Mouse (Mus musculus): ENCODE measurements around the gene Snx3. TPM values are rescaled to one million over a fixed set of nuclear protein-coding genes. Genes with fewer than 3 reads are reported as not detected.

Snx3 gene
- 104 and 213 TPM in 2 replicates for polyA plus RNA-seq (2012; rRNA removed)

DNA sequence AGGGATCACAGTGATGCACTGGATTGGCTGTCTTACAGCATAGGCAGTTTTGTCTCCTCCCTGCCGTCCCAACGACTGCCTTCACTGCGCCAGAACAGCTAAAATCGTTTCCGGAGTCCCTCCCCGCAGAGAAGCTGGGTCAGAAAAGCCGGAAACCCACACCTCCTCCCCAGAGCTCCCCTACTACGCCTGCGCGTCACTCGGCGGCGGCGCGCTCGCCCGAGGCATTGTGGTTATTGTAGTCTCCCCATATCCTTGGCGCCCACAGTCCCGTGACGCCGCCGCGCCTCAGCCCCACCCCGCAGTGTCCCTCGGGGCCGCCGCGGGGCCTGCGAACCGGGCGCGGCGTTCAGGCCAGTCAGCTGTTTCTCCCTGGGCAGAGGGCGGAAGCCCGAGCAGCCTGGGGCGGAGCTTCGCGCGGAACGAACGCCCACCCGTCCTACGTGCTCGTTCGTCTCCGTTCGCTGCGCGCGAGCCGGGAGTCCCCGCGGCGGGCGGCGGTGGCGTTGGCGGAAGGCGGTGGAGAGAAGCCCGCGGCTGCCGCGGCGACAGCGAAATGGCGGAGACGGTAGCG, at the start of gene Snx3:
TSS of gene Snx3 (plus strand) at position 256 of the 574 bp plus-strand sequence.
- Histone ChIP-seq H3K4me3 (ENCODE audit: low read depth, low read length) (peak within 1 kb of the TSS; percentile 94), H3K36me3 (ENCODE audit: control insufficient read depth, insufficient read depth, low read length) (peaks cover 2% of the 10 kb centered on the region; the same call in 1 of the 2 replicates), H3K27me3 (ENCODE audit: control insufficient read depth, insufficient read depth, low read length) (no peaks in the 10 kb centered on the region), H3K27ac (ENCODE audit: insufficient read depth, low read depth, low read length) (peak within 1 kb of the TSS; percentile 92), H3K4me1 (ENCODE audit: control insufficient read depth, insufficient read depth, insufficient read length, low read length) (no peaks in the 10 kb centered on the region)
- TF ChIP-seq CTCF (IDR thresholded peaks at IDR 0.05; ENCODE audit: extremely low read depth, insufficient read length, insufficient replicate concordance, low read depth, low read length): no peak
- TF ChIP-seq POLR2A (IDR thresholded peaks at IDR 0.05; ENCODE audit: low read depth, low read length): peak; percentile 74
- WGBS: under 1% methylated on average over 68 of the region's 68 CpGs

DNA sequence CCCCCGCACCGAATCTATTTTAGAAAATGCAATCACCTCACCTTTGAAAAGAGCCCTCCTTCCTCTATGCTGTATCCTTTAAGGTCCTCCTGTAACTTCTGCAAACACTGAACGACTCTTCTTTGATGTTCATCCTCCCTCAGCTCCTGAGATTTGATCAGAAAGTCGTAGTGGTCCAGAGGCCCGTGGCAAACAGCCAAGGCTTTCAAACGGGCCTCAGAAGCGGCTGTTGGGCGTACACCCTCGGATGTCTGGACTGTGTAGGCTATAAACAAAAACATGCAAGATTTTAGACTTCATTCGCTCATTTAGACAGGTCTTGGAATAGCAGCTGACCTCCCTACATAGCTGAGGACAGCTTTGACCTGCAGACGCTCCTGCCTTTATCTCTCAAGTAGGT, 47.6 kb upstream of the Snx3 start:
- H3K4me3 ChIP-seq (ENCODE audit: low read depth, low read length): no peak overlapping the region
- TF ChIP-seq CTCF (IDR thresholded peaks at IDR 0.05; ENCODE audit: extremely low read depth, insufficient read length, insufficient replicate concordance, low read depth, low read length) (no peak), POLR2A (IDR thresholded peaks at IDR 0.05; ENCODE audit: low read depth, low read length) (no peak)
- no peaks in the 10 kb centered on the region for H3K27me3 ChIP-seq (ENCODE audit: control insufficient read depth, insufficient read depth, low read length)
- peaks cover 7% of the 10 kb centered on the region; the same call in 1 of the 2 replicates for H3K4me1 ChIP-seq (ENCODE audit: control insufficient read depth, insufficient read depth, insufficient read length, low read length)
- no peak overlapping the region for H3K27ac ChIP-seq (ENCODE audit: insufficient read depth, low read depth, low read length)
- WGBS: 68% methylated on average over 11 of the region's 11 CpGs
- peaks cover 9% of the 10 kb centered on the region for H3K36me3 ChIP-seq (ENCODE audit: control insufficient read depth, insufficient read depth, low read length)

DNA sequence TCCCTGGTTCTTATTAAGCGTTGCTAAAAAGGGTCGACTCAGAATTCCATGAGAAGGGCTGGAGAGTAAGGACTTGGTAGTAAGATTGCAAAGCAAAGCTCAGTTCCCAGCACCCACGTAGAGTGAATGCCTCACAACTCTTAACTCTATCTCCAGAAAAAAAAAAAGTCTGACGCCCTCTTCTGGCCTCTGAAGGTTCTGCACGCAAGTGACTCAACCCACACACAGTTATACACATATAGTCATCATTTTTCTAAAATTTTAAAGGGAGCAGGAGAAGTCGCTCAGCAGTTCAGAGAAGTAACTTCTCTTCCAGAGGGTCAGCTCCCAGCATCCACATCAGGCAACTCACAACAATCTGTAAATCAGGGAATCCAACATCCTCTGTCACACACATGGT, 47.1 kb upstream of the Snx3 start:
- no peak overlapping the region for H3K4me3 ChIP-seq (ENCODE audit: low read depth, low read length)
- peaks cover 7% of the 10 kb centered on the region; the same call in 1 of the 2 replicates for H3K4me1 ChIP-seq (ENCODE audit: control insufficient read depth, insufficient read depth, insufficient read length, low read length)
- TF ChIP-seq CTCF (IDR thresholded peaks at IDR 0.05; ENCODE audit: extremely low read depth, insufficient read length, insufficient replicate concordance, low read depth, low read length) (no peak), POLR2A (IDR thresholded peaks at IDR 0.05; ENCODE audit: low read depth, low read length) (no peak)
- peaks cover 9% of the 10 kb centered on the region for H3K36me3 ChIP-seq (ENCODE audit: control insufficient read depth, insufficient read depth, low read length)
- H3K27ac ChIP-seq (ENCODE audit: insufficient read depth, low read depth, low read length): no peak overlapping the region
- H3K27me3 ChIP-seq (ENCODE audit: control insufficient read depth, insufficient read depth, low read length): no peaks in the 10 kb centered on the region
- WGBS: 86% methylated on average over 6 of the region's 6 CpGs

DNA sequence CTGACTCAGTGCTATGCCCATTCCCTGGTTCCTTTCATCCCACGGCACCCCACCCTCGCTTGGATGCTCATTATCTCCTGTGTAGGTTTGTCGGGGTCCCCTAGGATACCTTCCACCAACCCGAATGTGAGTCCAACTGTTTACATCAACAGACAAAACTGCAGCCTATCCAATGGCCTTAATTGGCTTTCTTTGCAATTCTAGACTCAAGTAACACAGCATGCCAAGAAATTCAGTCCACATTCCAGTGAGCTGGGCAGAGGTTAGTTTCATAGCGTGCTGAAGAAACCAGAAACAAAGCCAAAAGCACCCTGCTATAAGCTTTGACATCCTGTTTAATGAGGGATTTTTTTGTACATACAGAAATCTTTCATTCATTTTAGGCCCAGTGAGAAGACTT, 45.8 kb upstream of the Snx3 start:
- H3K4me1 ChIP-seq (ENCODE audit: control insufficient read depth, insufficient read depth, insufficient read length, low read length): peaks cover 7% of the 10 kb centered on the region; the same call in 1 of the 2 replicates
- H3K36me3 ChIP-seq (ENCODE audit: control insufficient read depth, insufficient read depth, low read length): peaks cover 7% of the 10 kb centered on the region
- H3K4me3 ChIP-seq (ENCODE audit: low read depth, low read length): no peak overlapping the region
- H3K27me3 ChIP-seq (ENCODE audit: control insufficient read depth, insufficient read depth, low read length): no peaks in the 10 kb centered on the region
- 84% methylated on average over 5 of the region's 5 CpGs for WGBS
- H3K27ac ChIP-seq (ENCODE audit: insufficient read depth, low read depth, low read length): no peak overlapping the region
- TF ChIP-seq CTCF (IDR thresholded peaks at IDR 0.05; ENCODE audit: extremely low read depth, insufficient read length, insufficient replicate concordance, low read depth, low read length): no peak
- TF ChIP-seq POLR2A (IDR thresholded peaks at IDR 0.05; ENCODE audit: low read depth, low read length): no peak

DNA sequence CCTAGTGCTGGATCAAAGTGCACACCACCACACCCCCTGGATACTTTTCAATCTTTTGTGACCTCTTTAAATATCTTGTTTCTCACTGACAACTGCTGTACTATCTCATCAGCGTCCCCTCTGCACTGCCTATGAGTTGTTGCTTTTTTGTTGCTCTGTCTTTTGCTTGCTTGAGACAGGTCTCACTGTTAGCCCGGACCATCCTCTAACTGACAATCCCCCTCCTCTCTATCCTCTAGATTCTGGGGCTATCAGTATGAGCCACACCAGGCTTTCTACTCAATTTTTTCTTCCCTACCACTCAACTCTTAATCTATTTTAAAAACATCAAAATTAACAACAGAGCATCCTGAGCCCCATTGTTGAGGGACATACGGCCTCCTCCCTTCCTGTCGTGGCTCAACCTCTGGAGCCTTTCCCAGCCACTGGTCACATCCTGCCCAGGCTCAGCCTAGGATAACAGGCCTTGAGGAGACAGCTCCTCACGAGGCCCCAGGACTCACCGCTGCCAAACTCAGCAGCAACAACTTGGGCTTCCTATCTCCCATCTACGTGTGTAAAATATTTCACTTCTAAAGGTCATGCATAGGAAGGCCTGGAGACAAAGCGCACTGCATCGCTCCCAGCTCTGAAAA, 44.2 kb upstream of the Snx3 start:
- no peak for TF ChIP-seq POLR2A (IDR thresholded peaks at IDR 0.05; ENCODE audit: low read depth, low read length)
- TF ChIP-seq CTCF (IDR thresholded peaks at IDR 0.05; ENCODE audit: extremely low read depth, insufficient read length, insufficient replicate concordance, low read depth, low read length): no peak
- 70% methylated on average over 9 of the region's 9 CpGs for WGBS
- H3K27ac ChIP-seq (ENCODE audit: insufficient read depth, low read depth, low read length): peak overlapping the region; percentile 48; the same call in 1 of the 2 replicates
- H3K4me1 ChIP-seq (ENCODE audit: control insufficient read depth, insufficient read depth, insufficient read length, low read length): peaks cover 7% of the 10 kb centered on the region; the same call in 1 of the 2 replicates
- no peaks in the 10 kb centered on the region for H3K27me3 ChIP-seq (ENCODE audit: control insufficient read depth, insufficient read depth, low read length)
- peaks cover 6% of the 10 kb centered on the region for H3K36me3 ChIP-seq (ENCODE audit: control insufficient read depth, insufficient read depth, low read length)
- H3K4me3 ChIP-seq (ENCODE audit: low read depth, low read length): no peak overlapping the region

DNA sequence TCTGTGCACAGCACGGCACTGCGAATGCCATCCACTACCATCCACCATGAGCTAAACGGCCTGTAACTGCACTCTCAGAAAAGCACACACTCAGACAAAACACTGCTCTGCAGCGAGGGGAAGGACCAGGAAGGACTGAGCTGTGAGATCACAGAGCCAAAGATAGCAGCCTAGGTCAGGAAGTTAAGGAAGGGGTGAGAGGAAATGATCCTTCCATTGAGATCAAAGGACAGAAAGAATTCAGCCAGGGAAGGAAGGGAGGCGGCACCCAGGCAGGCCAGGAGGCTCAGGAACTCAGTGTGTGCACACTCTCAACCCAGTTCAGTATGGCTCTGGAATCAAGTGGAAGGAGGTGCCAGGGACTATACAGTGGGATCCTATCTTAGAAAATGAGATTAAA, 37.6 kb upstream of the Snx3 start:
- TF ChIP-seq POLR2A (IDR thresholded peaks at IDR 0.05; ENCODE audit: low read depth, low read length) (no peak), CTCF (IDR thresholded peaks at IDR 0.05; ENCODE audit: extremely low read depth, insufficient read length, insufficient replicate concordance, low read depth, low read length) (no peak)
- H3K4me1 ChIP-seq (ENCODE audit: control insufficient read depth, insufficient read depth, insufficient read length, low read length): peaks cover 2% of the 10 kb centered on the region; the same call in 1 of the 2 replicates
- H3K4me3 ChIP-seq (ENCODE audit: low read depth, low read length): no peak overlapping the region
- no peaks in the 10 kb centered on the region for H3K36me3 ChIP-seq (ENCODE audit: control insufficient read depth, insufficient read depth, low read length)
- WGBS: 35% methylated on average over 5 of the region's 5 CpGs
- no peaks in the 10 kb centered on the region for H3K27me3 ChIP-seq (ENCODE audit: control insufficient read depth, insufficient read depth, low read length)
- peak overlapping the region; percentile 58 for H3K27ac ChIP-seq (ENCODE audit: insufficient read depth, low read depth, low read length)

DNA sequence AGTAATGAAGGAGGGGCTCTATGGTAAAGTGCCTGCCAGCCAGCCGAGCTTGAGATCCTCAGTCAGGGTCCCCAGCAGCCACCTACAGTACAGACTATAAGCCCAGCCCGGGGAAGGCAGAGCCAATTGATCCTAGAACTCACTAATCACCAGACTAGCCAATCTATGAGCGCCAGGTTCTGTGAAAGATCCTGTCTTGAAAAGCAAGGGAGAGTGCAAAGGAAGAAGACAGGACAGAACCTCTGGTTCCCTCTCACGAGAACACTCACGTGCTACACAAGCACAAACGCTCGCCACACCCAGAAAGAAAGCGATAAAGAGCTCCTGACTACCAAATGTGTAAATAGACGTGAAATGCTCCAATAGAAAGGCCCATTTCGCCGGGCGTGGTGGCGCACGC, 37.0 kb upstream of the Snx3 start:
- TF ChIP-seq CTCF (IDR thresholded peaks at IDR 0.05; ENCODE audit: extremely low read depth, insufficient read length, insufficient replicate concordance, low read depth, low read length) (no peak), POLR2A (IDR thresholded peaks at IDR 0.05; ENCODE audit: low read depth, low read length) (no peak)
- H3K27ac ChIP-seq (ENCODE audit: insufficient read depth, low read depth, low read length): peak overlapping the region; percentile 60

More for the DNA sequence above, 37.0 kb upstream of the Snx3 start:
- no peaks in the 10 kb centered on the region for H3K27me3 ChIP-seq (ENCODE audit: control insufficient read depth, insufficient read depth, low read length)
- WGBS: 54% methylated on average over 14 of the region's 14 CpGs
- H3K4me1 ChIP-seq (ENCODE audit: control insufficient read depth, insufficient read depth, insufficient read length, low read length): peaks cover 2% of the 10 kb centered on the region; the same call in 1 of the 2 replicates
- no peak overlapping the region for H3K4me3 ChIP-seq (ENCODE audit: low read depth, low read length)
- H3K36me3 ChIP-seq (ENCODE audit: control insufficient read depth, insufficient read depth, low read length): no peaks in the 10 kb centered on the region
